Mouse (Mus musculus) urinary bladder, adult 18-20 months (tissue): Measurements from ENCODE around the gene Frmd4a.
"Not testable (repeated sequence)": the region's sequence is repeated elsewhere in the genome, so short reads cannot be mapped to it uniquely, and the experiment has no call there.

Source experiments
- DNase-seq, 2 experiments: peaks; one replicate each; pipeline ENCODE4 v3.0.0; 2022; ENCODE audit warnings: low spot score in 2 of 2, mixed read lengths in 2 of 2

The Frmd4a gene

GRCm38 (mm10) chr2:4556188-4556587, 538.7 kb downstream of the Frmd4a start:
- DNase-seq: no peak

GRCm38 (mm10) chr2:4557028-4557427, 539.5 kb downstream of the Frmd4a start:
- DNase-seq: no peak

GRCm38 (mm10) chr2:4557466-4557865, 539.9 kb downstream of the Frmd4a start:
- DNase-seq: no peak

- no peak for DNase-seq
Measured at GRCm38 (mm10) chr2:4558651-4559203, 541.2 kb downstream of the Frmd4a start.

DNA sequence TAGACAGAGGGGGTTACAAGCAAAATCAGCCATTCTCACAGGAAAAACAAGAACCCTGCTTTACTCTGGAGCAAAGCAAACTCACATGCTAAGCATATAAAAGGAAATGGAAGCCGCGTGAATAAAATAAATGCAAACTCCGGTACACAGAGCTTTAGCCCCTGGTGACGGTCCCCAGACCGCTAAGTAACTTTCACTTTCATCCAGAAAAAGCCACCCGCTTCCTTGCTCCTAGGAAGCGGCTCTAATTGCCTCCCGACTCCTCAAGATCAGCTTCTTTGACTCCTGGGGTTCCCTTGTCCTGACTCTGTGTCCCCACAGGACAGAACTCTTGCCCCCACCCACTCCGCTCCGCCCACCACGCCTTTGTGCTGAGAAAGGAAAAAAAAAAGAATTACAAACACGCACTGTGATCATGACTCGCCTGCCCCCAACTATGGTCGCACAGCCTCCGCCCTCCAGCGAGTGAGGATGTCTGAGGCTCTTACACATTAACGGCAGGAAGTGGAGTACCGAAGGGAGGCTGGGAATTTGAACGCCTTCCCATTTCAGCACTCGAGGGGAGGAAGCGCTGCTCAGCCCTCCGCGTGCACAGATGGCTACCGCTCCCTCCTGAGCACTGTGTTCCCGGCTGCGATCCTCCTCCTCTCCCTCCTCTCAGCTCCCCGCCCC, 541.8 kb downstream of the Frmd4a start:
- peak; percentile 59 to 66 for DNase-seq

- DNase-seq: no peak
Measured at GRCm38 (mm10) chr2:4559883-4560247, 542.3 kb downstream of the Frmd4a start.

DNA sequence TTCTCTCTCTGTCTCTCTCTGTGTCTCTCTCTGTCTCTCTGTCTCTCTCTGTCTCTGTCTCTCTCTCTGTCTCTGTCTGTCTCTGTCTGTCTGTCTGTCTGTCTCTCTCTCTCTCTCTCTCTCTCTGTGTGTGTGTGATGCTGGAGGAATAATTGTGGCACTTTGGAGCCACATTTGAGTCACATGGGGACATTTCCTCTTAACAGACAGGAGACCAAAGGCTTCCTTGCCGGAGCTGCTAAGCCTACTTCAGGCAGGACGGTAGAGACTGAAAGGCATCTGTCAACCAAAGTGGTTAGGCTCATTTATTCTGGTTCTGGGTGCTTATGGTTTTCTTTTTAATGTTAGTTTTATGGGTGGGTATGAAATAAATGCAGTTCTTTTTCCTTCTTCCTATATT, 543.0 kb downstream of the Frmd4a start:
- DNase-seq: not testable (repeated sequence)

- DNase-seq: no peak
Measured at GRCm38 (mm10) chr2:4561196-4561595, 543.7 kb downstream of the Frmd4a start.

DNA sequence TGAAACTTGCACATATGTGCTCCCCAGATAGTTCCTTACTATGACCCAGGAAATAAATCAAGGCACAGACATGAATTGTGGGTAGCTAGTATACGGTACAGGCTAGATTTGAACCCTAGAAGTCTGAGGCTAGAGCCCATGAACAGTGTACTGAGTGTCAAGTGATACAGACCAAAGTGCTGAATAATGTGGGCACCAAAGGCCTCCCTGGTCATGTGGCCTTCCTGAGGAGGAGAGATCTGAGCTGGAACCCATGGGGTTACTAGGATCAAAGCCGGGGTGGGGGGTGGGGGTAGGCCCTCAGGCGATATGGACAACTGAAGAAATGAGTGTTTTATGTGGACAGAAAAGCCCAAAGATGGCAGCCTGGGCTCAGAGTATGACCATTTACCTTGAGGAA, 544.9 kb downstream of the Frmd4a start:
- no peak for DNase-seq

DNA sequence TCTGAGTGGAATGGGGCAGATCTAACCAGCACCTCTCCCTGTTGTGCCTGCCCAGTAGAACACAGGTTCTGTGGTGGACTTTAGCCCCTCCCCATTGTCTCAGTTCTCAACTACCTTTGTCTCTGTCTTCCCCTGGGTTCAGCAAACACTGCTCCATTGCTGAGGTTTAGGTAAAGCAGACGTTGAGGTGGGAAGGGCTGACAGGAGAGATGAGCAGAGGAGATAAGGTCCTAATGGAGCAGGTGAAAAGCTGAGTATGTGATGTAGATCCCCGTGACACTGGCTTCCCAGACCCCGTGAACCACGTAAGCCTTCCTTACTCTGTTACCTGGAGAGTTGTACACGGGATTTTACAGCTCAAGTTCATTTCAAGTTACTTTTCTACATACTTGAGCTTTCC, 545.3 kb downstream of the Frmd4a start:
- no peak for DNase-seq

GRCm38 (mm10) chr2:4563322-4563721, 545.8 kb downstream of the Frmd4a start:
- no peak for DNase-seq

- no peak for DNase-seq
Measured at GRCm38 (mm10) chr2:4566260-4566955, 548.9 kb downstream of the Frmd4a start.

GRCm38 (mm10) chr2:4566956-4567680, 549.6 kb downstream of the Frmd4a start:
- DNase-seq: no peak

DNA sequence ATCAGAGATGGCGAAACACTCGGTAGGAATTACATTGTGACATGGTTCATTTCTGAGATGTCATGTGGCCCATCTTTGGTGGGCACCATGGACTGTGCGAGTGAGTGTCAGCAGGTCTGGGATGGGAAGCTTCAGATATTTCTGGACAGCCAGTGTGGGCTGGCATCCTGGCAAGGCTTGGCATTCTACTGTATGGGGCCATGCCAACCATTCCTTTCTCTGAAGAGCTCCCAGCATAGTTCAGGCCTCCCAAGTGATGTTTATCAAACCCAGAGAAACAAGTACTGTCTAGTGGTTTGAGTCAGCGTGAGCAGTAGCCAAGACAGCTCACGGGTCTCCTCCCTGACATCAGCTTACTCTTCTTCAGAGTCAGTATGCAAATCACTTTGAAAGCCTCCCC, 551.5 kb downstream of the Frmd4a start:
- no peak for DNase-seq

DNA sequence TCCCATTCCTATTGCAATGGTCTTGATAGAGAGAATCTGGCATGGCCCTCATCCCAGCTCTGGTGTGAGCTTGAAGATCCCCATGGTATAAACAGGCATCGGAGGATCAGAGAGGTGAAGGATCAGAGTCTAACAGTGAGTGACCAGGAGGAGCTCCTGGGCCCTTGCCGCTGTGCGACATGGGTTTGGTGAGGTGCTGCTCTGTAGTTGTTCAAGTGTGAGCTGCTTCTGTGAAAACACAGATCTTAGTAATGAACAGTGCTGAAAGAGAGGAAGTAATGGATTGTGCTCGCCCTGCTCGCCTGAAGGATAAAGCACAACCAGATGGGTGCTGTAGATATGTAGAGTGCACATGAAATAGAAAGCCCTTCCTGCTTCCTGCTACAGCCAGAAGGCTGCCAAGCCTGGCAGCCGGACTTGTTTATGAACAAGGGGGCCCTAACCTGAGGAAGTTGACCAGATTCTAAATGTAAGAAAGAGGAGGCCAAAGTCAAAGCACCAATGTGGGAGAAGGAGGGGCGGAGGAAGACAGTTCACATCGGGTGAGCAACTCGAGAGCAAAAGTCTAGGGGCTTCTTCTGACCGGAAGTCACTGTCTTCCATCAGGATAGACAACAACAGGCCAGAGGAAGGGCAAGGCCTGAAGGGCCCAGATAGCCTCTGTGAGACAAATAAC, 552.8 kb downstream of the Frmd4a start:
- no peak for DNase-seq

GRCm38 (mm10) chr2:4572498-4573263, 555.2 kb downstream of the Frmd4a start:
- no peak for DNase-seq

DNA sequence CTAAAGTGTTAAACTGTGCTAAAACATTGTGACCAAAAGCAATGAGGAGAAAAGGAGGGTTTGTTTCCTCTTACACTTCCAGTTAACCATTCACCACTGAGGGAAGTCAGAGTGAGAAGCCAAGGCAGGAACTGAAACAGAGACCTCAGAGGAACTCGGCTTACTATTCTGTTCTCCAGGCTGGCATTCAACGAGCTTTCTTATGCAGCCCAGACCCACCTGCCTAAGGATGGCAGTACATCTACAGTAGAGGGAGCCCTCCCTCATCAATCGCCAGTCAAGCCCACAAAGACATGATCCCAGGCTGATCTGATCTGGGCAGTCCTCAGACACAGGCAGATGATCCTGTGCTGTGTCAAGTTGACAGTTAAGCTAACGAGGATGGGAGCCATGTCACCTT, 555.9 kb downstream of the Frmd4a start:
- DNase-seq: no peak

- no peak for DNase-seq
Measured at GRCm38 (mm10) chr2:4574251-4574650, 556.7 kb downstream of the Frmd4a start.

GRCm38 (mm10) chr2:4575163-4575562, 557.6 kb downstream of the Frmd4a start:
- DNase-seq: no peak

DNA sequence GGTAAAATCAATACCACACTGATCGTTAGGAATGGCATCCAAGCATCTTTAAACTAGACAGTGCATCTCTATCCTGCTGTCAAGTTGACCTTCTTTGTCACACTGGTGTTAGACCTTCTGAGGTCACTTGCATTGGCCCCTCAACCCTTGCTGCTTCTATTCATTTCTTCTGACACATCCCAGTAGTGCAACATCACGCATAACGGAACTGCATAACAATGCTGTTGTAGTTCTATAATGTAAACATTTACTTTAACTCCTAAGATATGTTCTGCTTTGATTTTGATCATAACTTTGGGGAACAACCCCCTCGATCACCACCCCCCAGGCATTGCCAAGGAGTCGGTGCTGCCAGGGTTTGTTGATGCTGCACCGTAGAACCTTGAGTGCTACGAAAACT, 558.5 kb downstream of the Frmd4a start:
- DNase-seq: no peak

- no peak for DNase-seq
Measured at GRCm38 (mm10) chr2:4578291-4578690, 560.8 kb downstream of the Frmd4a start.
